Mouse (Mus musculus): Measurements from ENCODE around the gene Slc38a6. TPM values are rescaled to one million over a fixed set of nuclear protein-coding genes. Genes with fewer than 3 reads are reported as not detected.

Gene Slc38a6
- total RNA-seq, 2 experiments from 2014 or later, result 13.8 to 16.8 TPM

DNA sequence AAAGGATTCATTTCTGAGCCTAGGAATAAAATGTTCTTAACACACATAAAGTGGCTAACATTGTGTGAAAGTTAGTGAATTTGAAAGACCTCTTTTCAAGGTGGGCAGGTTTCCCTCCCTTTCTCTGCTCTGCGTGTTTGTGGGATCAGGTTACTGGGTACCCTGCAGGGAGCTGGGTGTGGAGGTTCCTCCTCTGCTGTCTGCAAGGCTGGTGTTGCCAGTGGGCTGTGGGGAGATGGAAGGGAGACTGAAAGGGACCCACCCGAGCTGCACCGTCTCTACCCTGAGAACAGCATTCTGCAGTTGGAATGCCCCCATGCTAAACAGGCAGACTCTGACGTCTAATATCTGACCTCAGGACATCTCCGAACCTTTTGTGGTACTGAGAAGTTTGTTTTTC lies 70.7 kb downstream of the Slc38a6 start:
- DNase-seq, result no peak

DNA sequence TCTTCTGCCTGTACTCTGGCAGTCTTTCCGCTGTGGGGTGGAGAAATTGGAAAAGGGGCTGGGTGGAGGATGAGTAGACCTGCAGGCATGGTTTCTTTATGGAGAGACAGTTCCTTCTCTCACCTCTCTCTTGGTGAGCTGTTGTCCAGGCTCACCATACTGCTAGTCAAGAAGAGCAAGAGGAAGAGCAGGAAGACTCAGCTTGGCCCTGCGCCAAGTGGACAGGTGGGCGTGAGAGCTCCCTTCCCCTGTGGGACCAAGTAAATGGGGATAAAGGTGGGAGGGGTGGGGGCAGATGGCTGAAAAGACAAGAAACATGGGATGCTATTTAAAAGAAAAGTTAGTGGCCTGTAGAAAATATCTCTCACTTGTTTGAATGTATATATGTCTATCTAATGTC lies 71.2 kb downstream of the Slc38a6 start:
- DNase-seq, result no peak

DNA sequence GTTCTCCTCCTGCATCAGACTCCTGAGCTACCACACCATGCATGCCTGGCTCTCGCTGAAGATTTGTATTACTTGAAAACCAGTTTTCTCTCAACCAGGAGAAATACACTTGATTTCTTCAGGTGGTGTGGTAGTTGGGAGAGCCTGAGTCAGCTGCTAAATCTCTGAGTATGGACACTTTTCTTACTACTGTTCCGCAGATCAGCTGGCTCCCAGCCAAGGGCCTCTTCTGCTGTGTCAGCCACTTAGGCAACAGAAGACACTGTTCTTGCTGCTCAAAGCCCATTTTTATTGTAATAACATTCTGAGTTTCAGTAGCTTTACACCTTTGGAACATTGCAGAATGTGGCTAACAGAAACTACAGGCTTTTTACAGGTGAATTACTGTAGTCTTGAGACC lies 72.1 kb downstream of the Slc38a6 start:
- DNase-seq, result no peak

DNA sequence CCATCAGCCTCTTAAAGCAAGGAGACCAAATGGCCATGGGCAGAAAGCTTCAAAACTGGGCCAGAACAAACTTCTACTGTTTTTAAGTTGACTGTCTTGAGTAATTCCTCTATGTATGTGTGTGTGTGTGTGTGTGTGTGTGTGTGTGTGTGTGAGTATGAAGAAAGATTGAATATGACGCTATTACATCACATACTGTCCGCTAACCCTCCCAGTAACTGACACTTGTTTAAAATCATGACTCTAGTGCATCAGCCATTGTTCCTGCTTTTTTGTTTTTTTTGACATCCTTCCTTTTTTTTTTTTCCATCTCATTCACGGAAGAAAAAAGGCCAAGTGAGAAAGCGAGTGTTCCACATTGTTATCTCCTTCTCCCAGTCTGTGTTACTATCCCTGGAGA lies 72.9 kb downstream of the Slc38a6 start:
- no peak for DNase-seq

DNA sequence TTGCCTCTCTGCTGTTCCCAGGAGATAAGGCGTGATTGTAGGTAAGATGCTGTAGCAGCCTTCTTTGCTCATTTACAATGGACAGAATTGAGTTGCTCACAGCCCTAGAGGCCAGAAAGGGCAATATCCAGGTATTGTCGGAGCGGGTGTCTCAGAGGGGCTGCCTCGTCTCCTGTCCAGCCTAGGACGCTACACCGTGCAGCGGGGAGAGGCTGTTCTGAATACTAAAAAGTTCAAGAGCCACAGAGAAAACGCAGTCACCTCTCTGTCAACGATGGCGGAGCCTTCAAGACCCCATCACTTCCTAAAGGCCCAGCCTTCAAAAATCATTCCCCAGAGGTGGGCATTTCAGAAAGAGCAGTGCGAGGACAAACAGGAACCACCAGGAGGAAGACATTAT lies 74.6 kb downstream of the Slc38a6 start:
- no peak for DNase-seq

DNA sequence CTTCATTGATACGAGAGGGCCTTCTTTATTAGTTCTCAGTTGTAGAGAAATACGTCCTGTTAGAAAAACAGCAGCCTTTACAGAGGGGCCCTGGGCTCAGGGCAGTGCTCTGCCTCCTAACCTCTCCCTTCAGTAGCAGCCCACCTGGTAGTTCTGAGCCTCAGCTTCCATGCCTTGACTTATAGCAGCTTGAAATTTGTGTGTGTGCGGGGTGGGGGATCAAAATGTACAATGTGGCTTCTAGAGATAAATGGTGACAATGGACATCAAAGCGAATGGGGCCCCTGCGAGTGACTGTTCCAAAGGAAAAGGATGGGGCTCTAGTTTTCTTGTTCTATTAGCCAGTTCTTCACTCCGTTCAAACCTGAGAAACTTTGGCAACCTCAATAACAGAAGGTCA lies 76.8 kb downstream of the Slc38a6 start:
- DNase-seq, result no peak

DNA sequence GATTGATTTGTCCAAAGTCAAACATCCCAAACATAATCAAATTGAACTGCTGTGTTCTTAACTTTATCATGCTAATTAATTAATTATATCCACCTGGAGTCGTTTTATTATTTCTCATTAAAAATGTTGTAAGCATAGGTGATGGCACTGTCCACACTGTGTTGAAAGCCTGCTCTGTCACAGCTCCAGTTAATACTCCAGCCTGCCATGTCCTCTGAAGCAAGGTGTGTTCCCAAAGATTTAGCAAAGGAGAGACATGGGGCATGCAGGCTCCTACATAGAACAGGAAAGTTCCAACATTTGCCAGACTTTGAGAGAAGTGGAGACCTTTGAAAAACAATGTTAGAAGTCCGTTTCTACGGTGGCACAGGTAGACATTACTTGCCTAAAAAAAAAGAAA lies 77.4 kb downstream of the Slc38a6 start:
- no peak for DNase-seq

DNA sequence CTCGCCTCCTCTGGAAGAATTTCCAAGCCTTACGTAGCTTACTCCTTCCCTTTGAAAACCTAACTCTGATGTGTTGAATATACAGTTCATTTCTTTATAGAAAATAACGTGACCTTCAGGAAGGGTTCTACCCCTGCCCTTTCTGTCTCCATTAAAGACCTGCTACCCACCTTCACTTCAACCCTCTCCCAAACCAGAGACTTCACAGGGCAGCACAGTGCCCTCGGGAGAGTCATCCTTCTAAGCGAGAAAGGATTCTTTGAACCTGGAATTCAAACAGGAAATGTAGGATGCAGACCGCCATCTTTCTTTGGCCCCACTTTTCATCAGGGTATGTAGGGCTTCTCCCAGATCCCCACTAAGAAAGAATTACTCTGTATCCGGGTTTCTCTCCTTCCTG lies 80.0 kb downstream of the Slc38a6 start:
- DNase-seq, result no peak

DNA sequence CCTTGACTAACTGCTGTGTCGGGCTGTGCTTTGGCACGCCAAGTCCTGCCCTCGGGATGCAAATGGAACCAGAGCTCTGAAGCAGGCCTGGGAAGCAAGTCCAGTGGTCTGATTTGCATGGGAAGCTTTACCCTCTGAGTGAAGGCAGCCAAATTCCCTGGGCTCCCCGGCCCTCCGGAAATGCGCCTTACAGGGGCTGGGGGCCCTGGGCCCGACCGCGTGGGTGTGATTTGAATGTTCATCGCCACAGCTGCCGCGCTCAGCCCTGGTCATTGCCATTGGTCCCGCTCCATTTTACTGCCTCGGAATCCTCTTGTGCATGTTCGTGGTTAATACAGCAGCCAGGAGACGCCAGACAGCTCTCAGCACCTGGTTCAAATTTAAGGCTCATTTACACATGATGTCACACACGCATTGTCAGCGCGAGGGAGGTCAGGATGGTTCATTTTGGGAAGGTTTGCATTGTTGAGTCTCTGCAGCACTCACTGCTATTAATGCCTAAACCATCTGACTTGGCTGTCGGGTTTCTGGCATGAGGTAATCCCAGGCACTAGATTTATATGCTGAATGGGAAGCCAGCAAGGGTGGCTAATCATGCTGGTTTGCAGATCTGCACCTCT lies 81.0 kb downstream of the Slc38a6 start:
- peak in 1 of 2 experiments; percentile 16 for DNase-seq

DNA sequence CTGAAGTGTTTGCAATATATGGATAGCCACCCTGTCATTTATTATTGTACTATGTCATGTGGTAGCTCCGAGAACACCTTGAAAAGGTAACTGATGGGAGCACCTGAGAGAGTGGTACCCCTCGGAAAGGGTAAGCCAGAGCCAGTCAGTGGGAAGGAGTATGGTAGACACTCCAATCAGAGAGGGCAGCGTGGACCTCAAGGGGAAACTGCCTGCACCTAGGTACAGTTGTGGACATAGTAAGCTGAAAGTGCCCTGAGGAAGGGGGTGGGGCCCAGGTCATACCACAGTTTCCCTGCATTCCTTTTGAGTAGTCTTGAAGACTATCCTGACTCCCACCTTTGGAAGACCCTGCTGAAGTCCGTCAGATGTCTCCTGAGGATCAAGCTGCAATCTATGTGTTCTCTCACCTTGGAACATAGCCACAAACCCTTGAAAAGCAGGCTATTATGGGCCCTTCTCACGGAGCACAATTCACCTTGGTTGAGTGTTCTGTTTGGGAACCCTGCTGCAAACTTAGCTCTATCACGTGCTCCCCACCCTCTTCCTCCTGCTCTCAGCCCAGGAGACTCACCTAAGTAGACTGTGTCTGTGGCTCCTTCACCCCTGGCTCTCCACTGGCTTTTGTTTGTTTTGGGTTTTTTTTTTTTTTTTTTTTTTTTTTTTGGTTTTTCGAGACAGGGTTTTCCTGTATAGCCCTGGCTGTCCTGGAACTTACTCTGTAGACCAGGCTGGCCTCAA lies 82.5 kb downstream of the Slc38a6 start:
- DNase-seq, result no peak

DNA sequence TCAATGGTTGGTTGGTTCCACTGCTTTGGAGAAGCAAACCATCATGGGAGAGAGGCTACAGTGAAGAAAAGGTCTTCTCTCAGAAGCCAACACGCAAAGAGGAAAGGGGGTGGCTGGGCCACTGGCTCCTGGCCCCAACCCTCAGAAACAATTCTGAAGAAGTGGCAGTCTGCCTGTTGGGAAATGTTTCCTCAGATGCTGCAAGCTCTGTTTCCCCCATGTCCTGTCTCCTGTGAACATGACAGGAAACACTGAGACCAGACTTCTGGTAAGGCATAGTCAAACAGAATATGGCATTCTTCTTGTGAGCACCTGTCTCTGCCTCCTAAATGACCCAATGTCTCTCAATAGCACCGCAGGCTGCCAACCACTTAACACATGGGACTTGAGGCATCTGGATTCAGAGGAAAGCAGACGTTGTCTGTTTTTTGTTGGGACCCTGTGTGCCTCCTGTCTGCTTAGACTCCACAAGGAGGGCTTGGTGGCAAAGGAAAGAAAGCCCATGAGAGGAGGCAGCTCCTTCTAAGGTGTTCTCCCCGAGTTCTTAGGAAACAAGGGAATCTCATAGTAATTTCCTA lies 83.9 kb downstream of the Slc38a6 start:
- no peak for DNase-seq

DNA sequence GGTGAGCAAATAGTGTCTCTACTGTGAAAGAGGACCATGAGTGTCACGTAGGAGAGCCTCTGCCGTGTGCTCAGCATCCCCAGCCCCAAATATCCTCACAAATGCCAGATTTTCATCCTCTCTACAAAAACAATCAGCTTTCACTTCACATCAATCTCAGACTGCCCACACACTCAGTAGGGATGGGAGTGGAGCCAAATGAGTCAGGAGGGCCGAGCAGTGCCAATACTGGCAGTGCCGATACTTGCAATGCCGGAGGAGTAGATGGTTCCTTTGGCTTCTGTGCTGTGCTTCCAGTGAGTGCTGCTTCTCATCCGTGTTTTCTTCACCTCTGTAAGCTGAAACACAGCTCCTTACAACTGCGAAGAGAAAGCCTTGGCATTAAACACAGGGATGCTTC lies 84.6 kb downstream of the Slc38a6 start:
- peak; percentile 59 to 69 for DNase-seq

DNA sequence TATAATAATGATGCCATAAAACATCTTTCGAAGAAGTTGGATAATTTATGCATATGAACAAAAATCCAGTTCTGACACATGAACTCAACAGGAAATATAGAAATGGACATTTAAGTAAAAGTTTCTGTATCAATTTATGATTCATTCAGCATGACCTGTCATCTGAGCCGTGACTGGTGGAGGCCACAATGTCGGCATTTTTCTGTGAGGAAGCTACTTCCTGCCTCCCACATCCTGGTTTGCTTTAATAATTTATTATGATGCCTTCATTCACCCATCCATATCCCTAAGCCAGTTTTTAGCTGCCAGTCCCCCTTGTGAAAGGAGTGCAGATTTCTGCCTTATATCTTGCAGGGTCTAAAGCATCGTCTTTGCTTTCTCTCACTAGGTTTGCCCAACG lies 91.4 kb downstream of the Slc38a6 start:
- no peak for DNase-seq

DNA sequence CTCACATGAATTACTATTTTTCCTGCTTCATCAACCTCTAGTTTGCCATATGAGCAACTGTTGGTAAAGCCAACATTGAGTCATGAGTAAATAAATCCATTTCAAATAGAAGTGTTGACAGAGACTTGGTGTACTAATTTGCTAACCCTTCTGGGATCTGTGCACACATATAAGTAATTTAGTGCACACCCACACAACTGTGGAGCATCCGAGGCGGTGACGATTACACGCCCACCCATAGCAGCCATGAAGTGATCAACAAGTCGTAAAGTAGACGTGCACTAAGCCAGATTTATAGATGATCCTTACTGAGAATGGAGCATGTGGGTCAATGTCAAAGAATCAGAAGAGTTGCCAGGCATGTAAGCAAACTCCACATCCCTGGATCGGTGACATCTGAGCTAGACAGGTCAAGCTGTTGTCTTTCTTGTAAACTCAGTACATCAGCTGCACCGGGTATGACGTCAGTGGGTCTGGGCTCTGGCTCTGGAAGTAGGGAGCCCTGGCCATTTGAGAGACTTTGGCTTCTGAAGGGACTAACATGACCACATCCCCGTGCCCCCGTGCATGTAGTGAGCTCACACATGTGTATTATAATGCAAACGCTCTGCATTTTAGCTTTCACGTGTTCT lies 92.3 kb downstream of the Slc38a6 start:
- no peak for DNase-seq

DNA sequence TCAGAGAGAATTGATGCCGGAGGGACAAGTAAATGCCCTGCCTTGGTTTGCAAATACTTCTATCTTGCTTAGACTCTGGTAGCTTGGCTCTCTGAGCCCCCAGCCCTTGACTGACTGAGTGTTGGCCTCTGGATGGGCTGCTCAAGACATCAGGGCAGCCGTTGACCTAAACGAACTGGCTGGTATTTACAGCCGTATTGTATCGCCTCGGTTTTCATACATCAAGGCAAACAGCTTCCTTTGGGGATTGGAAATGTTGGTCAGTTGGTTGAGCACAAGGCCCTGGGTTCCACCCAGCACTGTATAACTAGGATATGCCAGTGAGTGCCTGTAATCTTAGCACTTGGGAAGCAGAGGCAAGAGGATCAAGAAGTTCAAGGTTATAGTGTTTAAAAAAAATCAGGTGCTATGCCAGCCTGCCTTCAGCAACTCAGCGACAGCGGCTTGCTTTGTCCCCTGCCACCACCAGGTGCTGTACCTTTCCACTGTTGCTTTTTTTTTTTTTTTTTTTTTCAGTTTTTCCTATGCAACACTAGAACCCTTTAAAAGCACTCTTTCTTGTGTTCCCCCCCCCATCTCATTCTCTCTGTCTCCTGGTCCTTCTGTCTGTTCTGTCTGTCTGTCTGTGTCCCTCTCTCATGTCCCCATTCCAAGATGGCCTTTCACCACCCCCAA lies 94.2 kb downstream of the Slc38a6 start:
- DNase-seq, result no peak

DNA sequence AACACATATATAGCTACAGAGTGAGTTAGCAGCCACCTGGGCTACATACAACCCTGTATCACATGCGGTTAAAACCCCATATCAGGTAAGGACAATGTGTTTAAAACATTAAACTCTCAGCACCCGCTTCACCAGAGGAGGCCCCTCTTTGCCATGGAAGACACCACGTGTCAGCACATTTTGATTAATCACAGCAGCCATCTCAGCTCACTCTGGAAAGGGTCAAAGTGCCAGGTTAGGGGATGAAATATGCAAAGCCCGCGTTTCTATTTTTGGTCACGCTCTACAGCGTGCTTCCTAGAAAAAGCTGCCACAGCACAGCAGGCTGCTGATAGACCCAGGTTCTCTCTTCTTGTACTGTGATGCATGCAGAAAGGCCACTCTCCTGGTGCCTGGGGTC lies 94.9 kb downstream of the Slc38a6 start:
- DNase-seq, result no peak

DNA sequence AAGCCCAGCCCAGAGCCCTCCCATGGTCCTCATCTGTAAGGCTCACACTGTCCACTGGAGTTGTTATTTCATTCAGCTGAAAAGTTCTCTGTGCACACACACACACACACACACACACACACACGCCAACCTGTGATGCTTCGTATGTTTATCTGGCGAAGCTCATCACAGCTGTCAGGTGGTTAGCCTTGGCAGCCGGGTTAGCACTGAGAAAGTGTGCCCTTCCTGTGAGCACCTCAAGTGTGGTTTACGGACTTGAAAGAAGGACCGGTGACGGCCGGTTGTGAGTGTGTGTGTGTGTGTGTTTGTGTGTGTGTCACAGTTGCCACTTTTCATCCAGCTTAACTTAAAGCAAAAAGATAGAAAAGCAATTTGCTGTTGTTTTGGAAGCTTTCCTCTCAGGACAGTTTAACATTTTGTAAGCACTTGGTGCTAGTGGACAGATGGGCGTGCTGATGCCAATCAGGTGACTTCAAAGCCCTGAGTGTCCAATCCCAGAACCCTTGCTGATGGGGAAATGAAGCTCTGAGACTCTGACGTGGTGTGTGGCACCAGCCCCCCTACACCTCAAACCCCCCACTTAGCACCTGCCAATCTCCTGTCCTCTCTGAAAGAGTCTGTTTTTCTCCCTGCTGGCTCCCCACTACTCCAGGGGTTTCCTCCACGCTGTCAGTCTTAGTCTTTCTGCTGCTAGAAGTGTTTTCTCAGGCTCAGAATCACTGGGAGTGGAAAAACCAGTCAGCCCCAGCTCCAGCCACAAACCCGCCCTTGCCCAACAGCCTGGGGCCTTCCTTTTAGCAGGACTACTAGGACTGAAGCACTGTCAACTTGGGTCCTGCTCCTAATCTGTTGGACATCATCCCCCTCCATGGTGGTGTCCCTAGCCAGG lies 96.0 kb downstream of the Slc38a6 start:
- no peak for DNase-seq

DNA sequence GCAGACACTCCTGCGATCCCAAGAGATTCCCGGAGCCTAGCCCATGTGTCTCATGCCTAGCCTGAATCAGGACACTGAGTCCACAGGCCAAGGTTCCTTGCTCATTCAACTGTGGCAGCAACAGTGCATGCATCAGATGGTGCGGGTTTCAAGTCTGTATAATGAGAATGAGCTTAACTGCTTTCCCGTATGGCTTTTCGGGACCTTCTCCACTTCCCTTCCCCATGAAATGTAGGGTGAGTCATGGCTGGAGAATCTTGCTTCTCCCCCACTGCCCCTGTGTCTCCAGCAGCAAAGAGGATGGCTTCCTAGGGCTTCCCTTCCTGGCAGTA lies 96.6 kb downstream of the Slc38a6 start:
- DNase-seq, result no peak

DNA sequence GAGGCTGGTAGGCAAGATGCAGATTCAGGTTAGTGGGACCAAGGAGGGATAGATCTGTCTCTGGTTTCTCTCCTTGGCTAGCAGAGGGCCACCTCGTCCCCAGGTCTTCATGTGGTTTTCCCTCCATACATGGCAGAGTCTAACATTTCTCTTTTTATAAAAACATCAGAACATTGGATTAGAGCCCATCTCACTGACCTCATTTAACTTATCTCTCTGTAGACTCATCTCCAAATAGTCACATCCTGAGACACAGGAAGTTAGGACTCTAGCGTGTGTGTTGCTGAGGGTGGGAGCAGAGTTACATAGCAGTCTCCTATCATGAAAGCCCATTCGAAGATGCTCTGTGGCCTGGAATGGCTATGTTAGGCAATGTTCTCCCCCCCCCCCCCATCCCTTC lies 97.3 kb downstream of the Slc38a6 start:
- DNase-seq, result no peak

DNA sequence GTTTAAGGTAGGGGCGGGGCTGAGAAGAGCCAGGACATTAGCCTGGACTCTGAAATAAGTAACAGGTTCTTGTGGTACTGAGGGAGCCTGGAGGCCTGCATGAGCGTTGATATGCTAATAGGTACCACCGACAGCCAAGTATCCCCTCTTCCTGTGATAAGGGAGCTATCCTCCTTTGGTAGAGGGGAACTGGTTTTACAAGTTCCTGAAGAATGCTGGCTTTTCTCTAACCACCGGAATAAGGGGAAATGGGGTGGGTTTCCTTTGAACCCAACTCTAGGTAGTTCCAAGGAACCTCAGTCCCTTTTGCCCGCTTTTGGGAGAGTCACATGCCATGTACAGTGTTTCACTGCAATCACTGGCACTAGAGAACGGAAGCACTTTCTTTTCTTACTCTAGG lies 98.2 kb downstream of the Slc38a6 start:
- no peak for DNase-seq

DNA sequence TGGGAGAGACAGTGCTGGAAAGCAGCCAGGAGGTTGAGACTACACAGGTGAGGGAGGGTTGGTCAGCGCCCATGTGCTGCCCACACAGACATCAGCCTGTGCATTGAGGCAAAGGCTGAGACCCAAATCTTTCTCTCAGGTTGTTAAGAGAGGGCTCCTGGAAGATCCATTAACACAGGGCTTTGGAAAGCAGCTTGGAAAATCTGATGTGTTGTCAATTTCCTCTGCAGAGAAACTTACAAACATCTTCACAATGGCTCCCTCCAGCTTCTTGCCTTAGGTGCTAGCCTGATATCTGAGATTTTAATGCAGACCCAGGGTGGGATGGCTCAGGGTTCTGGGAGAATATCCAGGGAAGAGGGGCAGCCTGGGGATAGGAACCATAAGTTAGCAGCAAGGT lies 105.9 kb downstream of the Slc38a6 start:
- no peak for DNase-seq

DNA sequence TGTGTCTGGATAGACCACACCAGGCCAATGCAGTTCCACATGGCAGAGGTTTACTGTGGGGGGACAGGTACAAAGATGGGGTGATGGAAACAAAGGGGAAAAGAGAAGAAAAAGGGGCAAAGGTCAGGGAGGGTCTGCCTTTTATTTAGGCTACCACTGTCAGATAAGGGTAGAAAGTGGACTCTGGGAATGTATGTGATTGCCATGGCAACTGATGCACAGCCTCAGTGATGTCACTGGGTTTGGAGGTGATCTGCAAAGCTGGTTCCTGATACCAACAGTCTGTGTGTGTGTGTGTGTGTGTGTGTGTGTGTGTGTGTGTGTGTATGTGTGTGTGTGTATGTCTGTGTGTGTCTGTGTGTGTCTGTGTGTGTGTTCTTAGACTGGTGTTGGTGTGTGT lies 106.4 kb downstream of the Slc38a6 start:
- no peak for DNase-seq

Data from layer of hippocampus, postnatal 36 days (tissue).